In the genomic region with DNA sequence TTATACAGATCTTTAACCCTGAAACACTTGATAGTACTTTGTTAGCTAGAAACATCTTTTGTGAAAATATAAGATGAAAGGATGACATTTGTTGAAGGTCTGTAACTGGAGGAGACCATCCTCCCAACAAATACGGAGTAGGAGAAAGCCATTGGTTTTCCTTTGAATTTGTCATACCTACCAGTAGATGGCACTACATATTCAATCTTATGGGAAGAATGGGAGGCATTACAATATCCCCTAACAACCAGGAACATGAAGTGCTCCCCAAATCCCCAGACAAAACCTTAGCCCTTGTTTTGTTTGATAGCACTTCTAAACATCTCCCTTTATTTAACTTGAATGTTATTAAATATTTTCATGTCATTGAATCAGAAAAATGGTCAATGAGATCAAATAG, we compare ENCODE assay signal across 9 mouse cellular contexts.
DNase-seq lines count a peak whose midpoint lies in the region; ATAC-seq and TF ChIP-seq lines count a peak whose summit lies in the region.
"Had no signal": no experiment of that assay in that cellular context is flagged by ENCODE, and none has a peak within 500 bp of the region (broad histone marks: within the 10 kb centered on the region; RNA-seq: fewer than 3 reads in every experiment).

No protein-coding gene starts in this region.

- TF ChIP-seq CTCF in kidney, adult 2 months (conservative IDR thresholded peaks at IDR 0.05; ENCODE audit: insufficient read depth, insufficient read length, low read depth, low read length) = no peak

- H3K4me2 ChIP-seq in kidney, embryonic 15.5 days = no peak overlapping the region
- H3K4me2 ChIP-seq in forebrain, embryonic 12.5 days = no peak overlapping the region
- no peak overlapping the region for H3K4me2 ChIP-seq in midbrain, embryonic 14.5 days (ENCODE audit: low read length)

- no peak for DNase-seq in kidney, adult 2 months
- peak; percentile 2 for DNase-seq in MEL-GATA-1-ER (ENCODE audit: extremely low read depth, low read depth)
- peak; percentile 81 for DNase-seq in midbrain, embryonic 14.5 days
- DNase-seq in adrenal gland, adult 2 months = no peak
- DNase-seq in heart, postnatal 4 days = no peak
- DNase-seq in yolk sac, embryonic 10.5 days (ENCODE audit: low spot score) = no peak
- DNase-seq: kidney, postnatal 36 days had no signal

- H3K27me3 ChIP-seq in kidney, embryonic 15.5 days = no peaks in the 10 kb centered on the region
- H3K27me3 ChIP-seq in kidney, adult 2 months (replicated peaks; ENCODE audit: control insufficient read depth, insufficient read depth, low read length) = no peaks in the 10 kb centered on the region
- H3K27me3 ChIP-seq in forebrain, embryonic 12.5 days = no peaks in the 10 kb centered on the region
- no peaks in the 10 kb centered on the region for H3K27me3 ChIP-seq in midbrain, embryonic 14.5 days (ENCODE audit: control insufficient read depth, insufficient read depth, low read length)

- no peak overlapping the region for H3K27ac ChIP-seq in kidney, embryonic 15.5 days
- H3K27ac ChIP-seq in kidney, adult 2 months (ENCODE audit: insufficient read depth, low read depth, low read length) = no peak overlapping the region
- H3K27ac ChIP-seq in forebrain, embryonic 12.5 days = no peak overlapping the region
- no peak overlapping the region for H3K27ac ChIP-seq in midbrain, embryonic 14.5 days (replicated peaks; ENCODE audit: low read depth, low read length)

- no peak for TF ChIP-seq POLR2A in kidney, adult 2 months (IDR thresholded peaks at IDR 0.05; ENCODE audit: low read depth, low read length)

- ATAC-seq in kidney, embryonic 15.5 days (replicated peaks; ENCODE audit: low FRiP score) = 0 out of 2 replicates have a peak, but pooled peaks have one; percentile 43
- ATAC-seq in forebrain, embryonic 12.5 days (ENCODE audit: low FRiP score) = peak; percentile 80
- ATAC-seq in midbrain, embryonic 14.5 days (ENCODE audit: low FRiP score, low TSS enrichment) = peak; percentile 81; the same call in 1 of the 2 replicates

- H3K36me3 ChIP-seq in kidney, embryonic 15.5 days = no peaks in the 10 kb centered on the region
- H3K36me3 ChIP-seq in kidney, adult 2 months (ENCODE audit: control insufficient read depth, insufficient read depth, low read length) = no peaks in the 10 kb centered on the region
- H3K36me3 ChIP-seq in forebrain, embryonic 12.5 days (replicated peaks) = no peaks in the 10 kb centered on the region
- no peaks in the 10 kb centered on the region for H3K36me3 ChIP-seq in midbrain, embryonic 14.5 days (ENCODE audit: control insufficient read depth, insufficient read depth, low read length)

- no peaks in the 10 kb centered on the region for H3K9me3 ChIP-seq in kidney, embryonic 15.5 days (replicated peaks)
- no peaks in the 10 kb centered on the region for H3K9me3 ChIP-seq in forebrain, embryonic 12.5 days
- no peaks in the 10 kb centered on the region for H3K9me3 ChIP-seq in midbrain, embryonic 14.5 days (ENCODE audit: control insufficient read depth, low read length)

- 2% methylated on average over 1 of the region's 1 CpGs for WGBS in kidney, embryonic 15.5 days
- WGBS in kidney, adult 2 months = 4% methylated on average over 1 of the region's 1 CpGs
- WGBS in forebrain, embryonic 12.5 days = 6% methylated on average over 1 of the region's 1 CpGs
- 4% methylated on average over 1 of the region's 1 CpGs for WGBS in midbrain, embryonic 14.5 days

- H3K4me1 ChIP-seq in kidney, embryonic 15.5 days = no peaks in the 10 kb centered on the region
- no peaks in the 10 kb centered on the region for H3K4me1 ChIP-seq in kidney, adult 2 months (ENCODE audit: control insufficient read depth, insufficient read depth, low read length)
- H3K4me1 ChIP-seq in forebrain, embryonic 12.5 days = no peaks in the 10 kb centered on the region
- no peaks in the 10 kb centered on the region for H3K4me1 ChIP-seq in midbrain, embryonic 14.5 days (ENCODE audit: control insufficient read depth, insufficient read depth, low read length)

- no peak overlapping the region for H3K4me3 ChIP-seq in kidney, embryonic 15.5 days (replicated peaks)
- no peak overlapping the region for H3K4me3 ChIP-seq in kidney, adult 2 months (ENCODE audit: insufficient read depth, low read depth, low read length)
- no peak overlapping the region for H3K4me3 ChIP-seq in forebrain, embryonic 12.5 days (replicated peaks)
- H3K4me3 ChIP-seq in midbrain, embryonic 14.5 days (replicated peaks; ENCODE audit: low read depth, low read length) = no peak overlapping the region

- H3K9ac ChIP-seq in kidney, embryonic 15.5 days = no peak overlapping the region
- H3K9ac ChIP-seq in forebrain, embryonic 12.5 days = no peak overlapping the region
- no peak overlapping the region for H3K9ac ChIP-seq in midbrain, embryonic 14.5 days (replicated peaks; ENCODE audit: low read length)

Comparison
In these comparisons a context has a peak if more than half of its experiments do, and no peak if none do; other contexts are left out.
1. DNase-seq: peak in MEL-GATA-1-ER (single experiment) and midbrain, embryonic 14.5 days (single experiment); none in kidney, adult 2 months (single experiment), adrenal gland, adult 2 months (single experiment), heart, postnatal 4 days (single experiment) and yolk sac, embryonic 10.5 days (single experiment).
2. Peak in every context shown above with its lines, with median percentiles within 50 percentile points of each other: ATAC-seq.